Mouse (Mus musculus): ENCODE measurements around the gene Scamp4.
"Not testable (repeated sequence)": the region's sequence is repeated elsewhere in the genome, so short reads cannot be mapped to it uniquely, and the experiment has no call there.

Scamp4 gene

DNA sequence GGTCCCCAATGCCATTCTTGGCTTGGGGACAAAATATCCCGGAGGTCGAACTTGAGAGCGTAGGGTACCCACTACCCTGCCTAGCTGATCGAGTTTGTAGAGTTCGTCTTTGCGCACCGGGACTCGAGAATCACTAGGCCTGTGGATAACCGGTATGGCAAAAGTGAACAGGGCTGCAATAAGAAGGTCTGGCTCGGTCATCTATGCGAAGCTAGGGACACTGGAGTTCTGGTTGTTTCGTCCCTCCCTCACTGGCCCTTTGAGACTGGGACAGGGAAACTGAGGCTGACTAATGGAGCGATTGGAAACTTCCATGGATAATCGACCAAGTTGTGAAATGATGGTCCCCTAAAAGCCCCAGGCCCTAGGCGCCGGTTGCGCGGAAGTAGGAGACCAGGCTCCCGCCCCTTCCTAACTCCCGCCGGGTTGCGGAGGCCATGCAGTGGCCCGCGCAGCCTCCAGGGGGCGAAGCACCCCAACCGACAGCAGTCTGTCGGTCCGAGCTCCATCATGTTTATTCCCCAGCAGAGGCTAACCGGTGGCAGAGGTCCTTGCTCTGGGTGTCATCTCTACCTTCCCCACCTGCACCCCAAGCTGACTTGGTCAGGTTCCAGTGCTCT lies 24.4 kb upstream of the Scamp4 start:
- peak; percentile 90 for DNase-seq (ENCODE audit: low read depth, low spot score)

DNA sequence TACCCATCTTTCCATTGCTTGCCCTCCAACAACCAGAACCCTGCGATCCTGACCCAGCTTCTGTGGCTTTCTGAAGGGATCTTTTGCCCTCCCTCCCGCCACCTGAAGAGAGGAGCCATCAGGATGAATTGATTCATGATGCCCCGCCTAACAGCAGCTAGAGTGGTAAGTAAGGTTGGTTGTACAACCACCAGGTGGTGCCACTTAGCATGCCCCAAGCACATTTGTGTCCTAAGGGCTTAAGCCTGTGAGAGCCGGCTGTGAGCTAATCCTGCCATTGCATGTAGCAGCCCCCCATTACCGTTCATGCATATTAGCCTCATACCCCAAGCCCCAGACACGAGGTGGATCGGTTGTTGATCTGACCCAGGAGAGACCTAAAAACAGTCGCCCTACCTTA lies 23.8 kb upstream of the Scamp4 start:
- peak; percentile 97 for DNase-seq (ENCODE audit: low read depth, low spot score)

DNA sequence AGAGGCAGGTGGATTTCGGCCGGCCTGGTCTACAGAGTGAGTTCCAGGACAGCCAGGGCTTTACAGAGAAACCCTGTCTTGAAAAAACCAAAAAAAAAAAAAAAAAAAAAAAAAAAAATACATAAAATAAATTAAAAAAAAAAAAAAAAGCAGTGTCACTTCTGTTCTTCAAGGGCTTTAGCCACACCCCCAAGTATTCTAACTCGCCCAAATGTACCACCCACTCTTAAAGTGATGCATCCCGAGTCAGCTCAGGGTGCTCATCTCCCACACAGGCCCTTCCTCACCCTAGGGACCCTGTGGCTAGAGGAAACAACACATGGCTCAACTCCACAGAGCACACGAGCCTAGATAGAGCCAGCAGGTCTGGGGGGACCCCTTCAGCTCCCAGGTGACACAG lies 19.6 kb upstream of the Scamp4 start:
- DNase-seq (ENCODE audit: low read depth, low spot score), result no peak

DNA sequence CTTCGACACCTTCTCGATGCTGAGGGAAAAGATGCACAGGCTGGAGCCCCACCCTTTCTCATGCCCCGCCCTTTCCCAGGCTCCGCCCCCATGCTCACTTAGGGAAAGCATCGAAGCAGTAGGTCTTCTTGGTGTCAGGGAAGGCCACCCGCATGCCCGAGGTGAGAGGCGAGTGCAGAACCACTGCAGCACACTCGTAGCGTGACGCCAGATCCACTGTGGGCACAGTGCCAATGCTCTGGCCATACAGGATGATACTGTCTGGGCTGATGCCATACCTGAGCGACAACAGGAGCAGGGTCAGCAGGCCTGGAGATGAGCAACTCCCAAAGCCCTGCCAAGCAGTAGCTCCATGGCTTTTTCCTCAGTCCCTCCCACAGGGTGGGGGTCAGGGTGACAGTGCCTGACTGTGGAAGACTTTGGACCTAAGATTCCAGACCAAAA lies 18.6 kb upstream of the Scamp4 start:
- peak; percentile 72 for DNase-seq (ENCODE audit: low read depth, low spot score)

DNA sequence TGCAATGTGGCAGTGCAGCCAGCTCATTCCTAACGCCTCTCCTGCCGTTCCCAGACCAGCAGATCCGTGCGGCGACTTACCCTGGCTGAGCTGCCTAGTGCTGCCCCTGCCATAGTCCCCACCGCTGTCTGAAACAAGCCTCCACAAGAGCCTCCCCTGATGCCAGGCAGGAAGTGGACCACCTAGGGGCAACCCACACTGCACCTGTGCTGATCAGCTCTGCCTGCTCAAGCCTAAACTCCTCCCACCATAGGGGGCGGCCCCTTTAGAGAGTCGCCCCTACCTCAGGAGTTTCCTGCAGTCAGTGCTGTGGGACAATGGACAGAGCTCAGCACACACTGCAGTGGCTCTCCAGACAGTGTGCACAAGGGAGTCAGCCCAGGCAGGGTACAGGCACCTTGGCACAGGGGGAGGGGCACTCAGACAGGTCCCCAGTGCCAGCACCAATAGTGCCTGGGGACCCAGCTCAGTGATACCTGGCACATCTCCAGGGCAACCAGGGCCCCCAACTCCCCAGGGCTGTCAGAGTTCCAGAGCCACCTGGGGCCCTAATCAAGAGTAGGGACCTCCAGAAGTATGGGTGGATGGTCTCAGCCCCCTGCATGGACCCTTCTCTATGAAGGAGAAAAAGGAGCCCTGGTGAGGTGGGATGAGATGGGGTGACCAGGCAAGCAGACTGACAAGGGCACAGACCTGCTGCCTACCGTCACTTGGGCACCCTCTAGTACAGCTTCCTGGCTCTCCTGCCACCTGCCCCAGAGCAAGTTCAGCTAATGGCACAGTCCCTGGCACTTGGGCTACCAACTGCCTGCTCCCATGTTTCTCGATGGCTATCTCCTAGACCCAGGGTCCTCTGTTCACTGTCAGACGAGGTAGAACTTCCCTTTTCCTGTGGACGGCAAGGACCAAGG lies 17.8 kb upstream of the Scamp4 start:
- DNase-seq (ENCODE audit: low read depth, low spot score), result no peak

DNA sequence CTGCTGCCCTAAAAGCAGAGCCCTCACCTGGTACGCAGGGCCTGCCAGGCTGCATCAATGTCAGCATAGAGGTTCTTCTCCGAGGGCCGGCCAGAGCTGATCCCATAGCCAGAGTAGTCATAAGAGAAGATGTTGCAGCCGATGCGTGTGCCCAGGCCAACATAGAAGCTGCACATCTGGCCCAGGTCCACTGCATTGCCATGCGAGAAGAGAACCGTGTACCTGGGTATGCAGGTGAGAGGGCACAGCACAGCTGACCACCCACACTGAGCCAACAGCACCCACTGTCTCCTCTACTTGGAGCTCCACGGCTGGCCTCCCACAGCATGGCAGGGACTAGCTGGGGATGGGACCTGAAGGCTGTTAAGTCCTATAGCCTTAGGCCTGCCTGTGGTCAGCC lies 17.1 kb upstream of the Scamp4 start:
- no peak for DNase-seq (ENCODE audit: low read depth, low spot score)

DNA sequence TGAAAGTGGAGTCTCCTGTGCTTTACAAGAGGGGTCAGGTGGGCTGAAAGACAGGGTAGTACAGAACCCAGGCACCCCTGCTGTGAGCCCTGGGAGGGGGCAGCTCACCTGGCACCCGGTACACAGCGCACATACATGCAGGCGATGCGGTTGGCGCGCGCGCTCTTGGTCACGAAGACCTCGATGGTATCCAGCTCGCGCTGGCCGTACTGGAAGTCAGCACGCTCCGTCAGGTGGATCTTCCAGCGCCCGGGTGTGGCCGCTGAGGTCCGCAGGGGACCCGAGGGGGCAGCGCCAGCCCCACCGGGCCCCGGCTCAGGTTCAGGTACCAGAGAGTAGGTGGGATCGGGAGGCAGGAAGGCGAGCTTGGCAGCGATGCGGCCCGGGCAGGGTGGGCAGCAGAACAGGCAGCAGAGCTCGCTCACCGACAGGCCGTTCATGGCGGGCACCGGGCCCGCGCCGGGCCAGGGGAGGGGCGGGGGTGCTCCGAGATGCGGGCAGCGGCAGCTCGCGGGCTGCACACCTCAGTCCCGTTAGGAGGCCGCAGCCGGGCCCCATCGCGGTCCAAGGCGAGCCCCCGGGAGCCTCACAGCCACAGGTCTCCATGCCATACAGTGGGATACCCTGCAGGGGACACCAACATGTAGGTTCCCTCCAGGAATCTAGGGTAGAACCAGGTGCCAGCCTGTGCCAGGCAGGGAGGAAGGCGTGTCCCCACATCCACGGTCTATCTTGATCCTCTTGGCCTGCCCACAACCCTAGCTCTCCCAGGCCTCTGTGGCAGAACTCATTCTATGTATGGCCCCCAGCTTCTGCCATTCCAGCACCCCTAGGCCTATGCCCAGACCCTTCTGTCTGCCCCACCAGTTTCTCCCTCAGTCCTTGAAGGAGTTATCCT lies 16.0 kb upstream of the Scamp4 start:
- DNase-seq (ENCODE audit: low read depth, low spot score), result no peak

DNA sequence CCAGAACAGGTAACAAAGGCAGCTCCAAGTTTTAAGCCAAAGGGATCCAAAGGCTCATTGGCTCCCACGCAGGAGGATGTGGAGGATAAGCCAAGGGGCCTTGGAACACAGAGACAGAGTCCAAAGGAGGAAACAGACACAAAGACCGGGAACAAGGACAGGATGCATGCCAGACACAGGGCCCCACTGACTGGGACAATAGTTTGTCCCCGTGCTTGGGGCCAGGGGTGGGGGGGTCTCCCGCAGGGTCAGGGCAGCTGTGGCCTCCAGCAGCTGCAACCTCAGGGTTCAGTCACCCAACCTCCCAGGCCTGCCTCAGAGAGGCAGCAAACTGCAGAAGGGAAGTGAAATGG lies 15.4 kb upstream of the Scamp4 start:
- DNase-seq (ENCODE audit: low read depth, low spot score), result no peak

DNA sequence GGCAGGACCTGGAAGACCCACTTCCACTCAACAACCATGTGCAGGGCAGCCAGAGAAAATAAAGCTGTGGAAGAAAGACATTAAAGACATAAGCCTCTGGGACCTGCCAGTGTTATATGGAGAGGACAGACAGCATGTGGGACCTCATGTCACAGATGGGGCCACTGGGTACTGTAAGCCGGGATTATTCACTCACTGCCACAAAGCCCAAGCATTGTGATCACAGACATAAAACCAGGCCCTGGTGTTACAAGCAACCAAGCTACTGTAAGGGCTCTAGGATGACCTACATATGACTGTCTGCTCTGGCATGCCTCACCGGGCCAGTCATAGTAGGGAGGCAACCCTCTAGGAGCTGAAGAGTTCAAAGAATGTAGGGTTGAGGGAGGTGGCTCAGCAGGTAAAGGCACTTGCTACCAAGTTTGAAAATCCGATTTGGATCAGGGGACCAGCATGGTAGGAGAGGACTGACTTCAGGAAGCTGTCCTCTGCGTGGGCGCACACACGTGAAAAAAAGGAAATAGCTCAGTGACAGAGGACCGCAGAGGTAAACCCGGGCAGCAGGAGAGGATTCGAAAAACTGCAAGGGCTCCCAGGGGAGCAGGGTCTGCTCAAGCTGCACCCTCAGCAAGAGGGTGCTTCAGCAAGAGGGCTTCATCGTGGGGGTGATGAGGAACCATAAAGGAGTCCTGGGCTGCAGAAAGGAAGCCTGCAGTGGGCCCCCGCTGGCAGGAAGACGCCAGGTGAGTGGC lies 13.4 kb upstream of the Scamp4 start:
- DNase-seq (ENCODE audit: low read depth, low spot score), result no peak

DNA sequence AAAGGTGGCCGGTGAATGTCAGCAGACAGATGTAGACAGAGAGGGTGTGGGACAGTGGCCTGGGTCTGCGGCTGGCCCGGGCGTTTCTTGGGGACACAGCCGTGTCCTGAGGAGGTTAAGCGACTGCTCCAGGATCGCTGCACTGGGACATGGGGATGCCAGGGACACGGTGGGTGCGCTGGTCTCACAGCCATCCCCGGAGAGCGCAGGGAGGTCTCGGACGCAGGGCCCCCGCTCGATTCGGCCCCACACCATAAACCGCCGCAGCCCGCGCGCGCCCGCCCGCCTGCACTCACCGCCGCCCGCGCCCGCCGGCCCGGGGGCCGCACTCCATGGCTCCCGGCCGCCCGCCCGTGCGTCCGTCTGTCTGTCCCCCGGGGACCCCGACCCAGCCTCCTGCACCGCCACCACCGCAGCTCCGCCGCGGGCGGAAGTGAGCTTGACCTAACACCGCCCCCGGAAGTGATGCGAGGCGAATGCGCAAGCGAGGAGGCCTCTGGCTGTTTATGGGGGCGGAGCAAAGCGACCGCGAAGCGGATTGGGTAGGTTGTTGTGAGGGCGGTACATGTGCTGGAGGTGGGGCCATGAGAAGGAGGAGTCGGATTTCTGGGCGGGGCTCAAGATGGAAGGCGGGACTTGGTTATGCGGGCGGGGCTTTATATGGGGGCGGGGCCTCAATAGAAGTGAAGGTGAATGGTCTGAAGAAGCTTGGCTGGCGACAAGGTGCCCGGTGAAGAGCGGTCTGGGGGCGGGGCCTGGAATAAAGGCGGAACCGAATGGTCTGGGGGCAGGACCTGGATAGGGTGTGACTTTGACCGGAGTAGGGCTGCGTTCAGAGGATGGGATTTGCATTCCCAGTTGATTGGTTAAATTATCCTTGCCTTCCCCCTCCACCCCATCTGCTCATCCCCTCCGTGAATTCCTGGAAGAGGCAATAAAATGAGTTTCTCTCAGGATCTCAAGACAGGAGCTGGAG lies 12.5 kb upstream of the Scamp4 start, which contains the start of gene Abhd17a:
Abhd17a (minus strand) TSS at position 463 of the 976 bp plus-strand sequence.
- peak; percentile 99 for DNase-seq (ENCODE audit: low read depth, low spot score)

DNA sequence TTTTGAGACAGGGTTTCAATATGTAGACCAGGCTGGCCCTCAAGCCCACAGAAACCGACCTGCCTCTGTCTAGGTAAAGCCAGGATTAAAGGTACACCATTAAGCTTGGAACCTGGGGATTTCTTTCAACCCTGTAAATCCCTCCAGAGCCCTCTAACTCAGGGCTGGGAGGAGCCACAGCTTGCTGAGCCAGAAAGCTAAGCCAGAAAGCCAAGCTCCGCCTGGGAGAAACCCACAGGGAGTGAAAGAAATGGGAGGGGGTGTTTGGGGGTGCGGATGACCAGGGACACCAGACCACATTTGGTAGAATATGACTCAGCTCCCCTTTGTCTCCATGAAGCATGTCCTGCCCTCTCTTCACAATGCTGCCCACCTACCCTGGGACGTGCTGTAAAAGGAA lies 6.4 kb upstream of the Scamp4 start:
- no peak for DNase-seq (ENCODE audit: low read depth, low spot score)

DNA sequence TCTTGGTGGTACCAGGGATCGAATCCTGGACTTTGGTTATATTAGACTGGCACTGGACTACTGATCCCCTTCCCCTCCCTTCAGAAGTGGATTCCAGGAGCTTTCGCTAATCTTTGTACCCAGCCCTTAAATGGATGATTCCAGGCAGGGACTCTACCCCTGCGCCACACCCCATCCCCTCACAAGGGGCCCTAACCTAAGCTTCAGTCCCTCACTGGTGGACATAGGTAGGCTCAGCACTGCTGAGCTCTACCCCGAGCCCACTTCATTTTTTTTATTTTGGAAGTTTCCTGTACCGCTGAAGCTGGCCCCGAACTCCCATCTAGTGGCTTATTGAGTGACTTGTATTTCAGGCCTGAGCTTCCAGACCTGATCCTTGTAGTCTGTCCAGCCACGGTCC lies 692 bp downstream of the Scamp4 start:
- DNase-seq (ENCODE audit: low read depth, low spot score), result no peak

DNA sequence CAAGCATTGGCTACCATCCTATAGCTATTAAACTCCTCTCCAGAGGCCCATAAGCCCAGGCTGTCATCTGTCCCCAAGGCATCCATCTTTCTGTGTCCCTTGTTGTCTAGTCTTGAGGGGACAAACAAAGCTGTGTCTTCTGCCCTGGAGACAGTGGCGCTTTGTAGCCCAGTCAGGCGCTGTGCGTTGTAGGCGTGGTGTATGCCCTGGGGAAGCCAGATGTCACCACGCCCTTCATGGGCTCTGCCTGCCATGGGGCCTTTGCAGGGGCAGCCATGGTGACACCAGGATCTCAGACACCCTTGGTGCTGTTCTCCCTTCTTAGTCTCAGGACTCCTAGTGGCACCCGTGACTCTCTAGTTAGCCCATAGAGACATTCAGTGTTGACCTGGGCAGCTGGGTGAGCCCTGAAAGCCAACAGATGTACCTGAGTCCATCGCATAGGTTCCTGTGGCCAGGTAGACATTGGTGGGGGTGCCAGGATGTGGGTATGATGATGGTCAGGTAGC lies 1.4 kb downstream of the Scamp4 start:
- DNase-seq (ENCODE audit: low read depth, low spot score), result no peak

DNA sequence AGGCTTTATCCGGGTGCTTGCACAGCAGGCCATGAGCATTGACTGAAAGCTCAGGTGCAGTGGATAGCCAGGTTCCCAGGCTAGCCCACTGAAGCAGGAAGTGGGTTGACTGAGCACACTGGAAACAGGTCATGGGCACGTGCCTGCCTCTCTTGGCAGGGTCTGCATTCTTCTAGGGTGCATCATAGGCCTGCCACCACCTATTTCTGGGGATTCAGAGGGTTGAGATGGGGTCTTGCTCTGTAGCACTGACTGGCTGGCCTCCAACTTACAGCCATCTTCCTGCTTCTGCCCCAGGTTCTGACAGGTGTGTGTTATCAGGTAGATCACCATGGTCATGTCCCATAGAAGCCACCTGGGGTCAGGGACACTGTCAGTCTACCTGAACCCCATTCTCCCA lies 2.3 kb downstream of the Scamp4 start:
- no peak for DNase-seq (ENCODE audit: low read depth, low spot score)

DNA sequence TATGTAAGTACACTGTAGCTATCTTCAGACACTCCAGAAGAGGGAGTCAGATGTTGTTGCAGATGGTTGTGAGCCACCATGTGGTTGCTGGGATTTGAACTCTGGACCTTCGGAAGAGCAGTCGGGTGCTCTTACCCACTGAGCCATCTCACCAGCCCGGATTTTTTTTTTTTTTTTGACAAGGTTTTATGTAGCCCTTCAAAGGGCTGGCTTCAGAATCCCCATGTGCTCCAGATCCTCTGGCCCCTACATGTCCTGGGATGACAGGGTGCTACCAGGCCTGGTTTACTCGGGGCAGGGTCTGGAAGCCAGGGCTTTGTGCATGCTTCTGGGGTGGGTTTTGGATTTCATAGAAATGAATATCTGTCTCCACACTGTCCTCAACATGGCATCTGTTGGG lies 3.0 kb downstream of the Scamp4 start, which contains the start of gene Gm49322:
Gm49322 (plus strand) TSS at position 301 of the 400 bp plus-strand sequence.
- DNase-seq (ENCODE audit: low read depth, low spot score), result not testable (repeated sequence)

DNA sequence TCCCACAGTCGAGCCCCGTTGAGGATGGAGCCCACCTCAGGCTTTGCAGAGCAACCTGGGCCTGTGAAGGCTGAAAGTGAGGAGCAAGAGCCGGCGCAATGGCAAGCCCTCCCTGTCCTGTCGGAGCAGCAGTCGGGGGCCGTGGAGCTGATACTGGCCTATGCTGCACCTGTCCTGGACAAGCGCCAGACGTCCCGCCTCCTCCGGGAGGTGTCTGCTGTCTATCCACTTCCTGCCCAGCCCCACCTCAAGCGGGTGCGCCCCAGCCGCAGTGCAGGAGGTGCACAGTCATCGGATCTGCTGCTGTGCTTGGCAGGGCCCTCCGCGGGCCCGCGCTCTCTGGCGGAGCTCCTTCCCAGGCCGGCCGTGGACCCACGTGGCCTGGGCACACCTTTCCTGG lies 3.6 kb downstream of the Scamp4 start:
- DNase-seq (ENCODE audit: low read depth, low spot score), result peak; percentile 54

DNA sequence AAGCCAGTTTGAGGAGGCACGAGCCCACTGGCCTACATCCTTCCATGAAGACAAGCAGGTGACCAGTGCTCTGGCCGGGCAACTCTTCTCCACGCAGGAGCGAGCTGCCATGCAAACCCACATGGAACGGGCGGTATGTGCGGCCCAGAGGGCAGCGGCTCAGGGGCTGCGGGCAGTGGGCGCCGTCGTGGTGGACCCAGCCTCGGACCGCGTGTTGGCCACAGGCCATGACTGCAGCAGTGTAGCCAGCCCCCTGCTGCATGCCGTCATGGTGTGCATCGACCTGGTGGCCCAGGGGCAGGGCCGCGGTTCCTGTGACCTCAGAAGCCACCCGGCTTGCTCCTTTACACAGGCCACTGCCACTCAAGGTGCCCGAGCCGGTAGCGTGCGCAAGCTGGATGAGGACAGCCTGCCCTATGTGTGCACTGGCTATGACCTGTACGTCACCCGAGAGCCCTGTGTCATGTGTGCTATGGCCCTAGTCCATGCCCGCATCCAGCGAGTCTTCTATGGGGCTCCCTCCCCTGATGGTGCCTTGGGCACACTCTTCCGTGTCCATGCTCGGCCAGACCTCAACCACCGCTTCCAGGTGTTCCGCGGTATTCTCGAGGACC lies 4.2 kb downstream of the Scamp4 start:
- no peak for DNase-seq (ENCODE audit: low read depth, low spot score)

DNA sequence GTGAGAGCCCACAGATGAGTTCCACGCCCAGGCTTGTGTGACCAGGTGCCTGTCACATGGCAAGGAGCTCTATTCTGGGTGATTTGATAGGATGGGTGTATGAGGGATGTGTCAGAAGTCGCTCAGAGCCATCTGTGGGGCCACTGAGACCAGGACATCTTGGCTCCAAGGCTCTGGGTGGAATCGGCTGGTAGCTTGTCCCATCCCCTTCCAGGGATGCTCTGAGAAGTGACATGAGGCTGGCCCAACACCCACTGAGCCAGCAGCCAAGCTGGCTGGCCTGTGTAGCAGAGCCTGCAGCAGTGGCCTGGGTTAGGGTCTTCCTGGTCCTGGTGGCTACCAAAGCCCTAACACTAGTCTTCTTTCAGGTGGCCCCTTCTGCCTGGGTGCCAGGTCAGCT lies 5.8 kb downstream of the Scamp4 start:
- DNase-seq (ENCODE audit: low read depth, low spot score), result no peak

DNA sequence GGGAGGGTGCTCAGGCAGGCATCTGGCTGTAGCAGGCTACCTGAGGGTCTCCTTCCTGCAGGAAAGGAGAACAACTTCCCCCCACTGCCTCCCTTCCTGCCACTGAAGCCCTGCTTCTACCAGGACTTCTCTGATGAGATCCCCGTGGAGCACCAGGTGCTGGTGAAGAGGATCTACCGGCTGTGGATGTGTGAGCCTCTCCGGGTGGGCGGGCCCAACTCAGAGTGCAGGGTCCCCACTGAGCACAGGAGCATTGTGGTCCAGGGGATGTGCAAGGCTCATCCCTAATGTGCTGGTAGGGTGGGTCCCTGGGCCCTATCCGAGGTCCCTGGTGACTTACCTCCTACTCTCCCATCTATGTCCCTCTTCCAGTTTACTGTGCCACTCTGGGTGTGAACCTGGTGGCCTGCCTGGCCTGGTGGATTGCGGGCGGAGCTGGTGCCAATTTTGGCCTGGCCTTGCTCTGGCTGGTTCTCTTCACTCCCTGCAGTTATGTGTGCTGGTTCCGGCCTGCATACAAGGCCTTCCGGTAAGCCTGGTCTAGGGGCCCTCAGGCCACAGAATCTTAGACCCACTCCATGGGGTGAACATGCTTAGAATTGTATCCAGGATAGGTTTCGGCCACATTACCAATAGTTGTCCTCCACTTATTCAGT lies 6.7 kb downstream of the Scamp4 start:
- no peak for DNase-seq (ENCODE audit: low read depth, low spot score)
